Mouse (Mus musculus): ENCODE results near the gene Ank2. TPM values are rescaled to one million over a fixed set of nuclear protein-coding genes. Genes with fewer than 3 reads are reported as not detected.

The Ank2 gene
- polyA plus RNA-seq, 1 experiment from 2014 or later: 204 TPM

GRCm38 (mm10) chr3:127303041-127303440 is 196.1 kb downstream of the Ank2 start:
- Histone ChIP-seq H3K27me3 (ENCODE audit: control insufficient read depth, insufficient read depth, low read length) (no peaks in the 10 kb centered on the region), H3K9me3 (ENCODE audit: control insufficient read depth, low read length) (no peaks in the 10 kb centered on the region), H3K9ac (no peak overlapping the region), H3K4me1 (replicated peaks; ENCODE audit: control insufficient read depth, insufficient read depth, low read length) (peaks cover 17% of the 10 kb centered on the region), H3K27ac (no peak overlapping the region), H3K36me3 (replicated peaks; ENCODE audit: control insufficient read depth, insufficient read depth) (no peaks in the 10 kb centered on the region), H3K4me2 (replicated peaks) (no peak overlapping the region), H3K4me3 (replicated peaks; ENCODE audit: low read length) (no peak overlapping the region)
- DNase-seq (ENCODE audit: low spot score) (no peak), ATAC-seq (ENCODE audit: low FRiP score) (no peak)
- WGBS: 68% methylated on average over 4 of the region's 4 CpGs

- DNase-seq (ENCODE audit: low spot score): no peak
- Histone ChIP-seq H3K27me3 (ENCODE audit: control insufficient read depth, insufficient read depth, low read length) (no peaks in the 10 kb centered on the region), H3K9me3 (ENCODE audit: control insufficient read depth, low read length) (no peaks in the 10 kb centered on the region), H3K4me2 (replicated peaks) (no peak overlapping the region), H3K9ac (no peak overlapping the region), H3K27ac (no peak overlapping the region), H3K36me3 (replicated peaks; ENCODE audit: control insufficient read depth, insufficient read depth) (no peaks in the 10 kb centered on the region), H3K4me1 (replicated peaks; ENCODE audit: control insufficient read depth, insufficient read depth, low read length) (peaks cover 19% of the 10 kb centered on the region), H3K4me3 (replicated peaks; ENCODE audit: low read length) (no peak overlapping the region)
- ATAC-seq (ENCODE audit: low FRiP score): no peak
Observed at GRCm38 (mm10) chr3:127300790-127301189, 198.4 kb downstream of the Ank2 start.

GRCm38 (mm10) chr3:127295921-127296320 is 203.2 kb downstream of the Ank2 start:
- Histone ChIP-seq H3K36me3 (replicated peaks; ENCODE audit: control insufficient read depth, insufficient read depth) (no peaks in the 10 kb centered on the region), H3K27me3 (ENCODE audit: control insufficient read depth, insufficient read depth, low read length) (no peaks in the 10 kb centered on the region), H3K4me1 (replicated peaks; ENCODE audit: control insufficient read depth, insufficient read depth, low read length) (peaks cover 36% of the 10 kb centered on the region), H3K9me3 (ENCODE audit: control insufficient read depth, low read length) (no peaks in the 10 kb centered on the region), H3K4me2 (replicated peaks) (no peak overlapping the region), H3K9ac (no peak overlapping the region), H3K4me3 (replicated peaks; ENCODE audit: low read length) (no peak overlapping the region), H3K27ac (no peak overlapping the region)
- DNase-seq (ENCODE audit: low spot score) (no peak), ATAC-seq (ENCODE audit: low FRiP score) (no peak)
- 88% methylated on average over 6 of the region's 6 CpGs for WGBS

- H3K36me3 ChIP-seq (replicated peaks; ENCODE audit: control insufficient read depth, insufficient read depth): no peaks in the 10 kb centered on the region
- peaks cover 33% of the 10 kb centered on the region for H3K4me1 ChIP-seq (replicated peaks; ENCODE audit: control insufficient read depth, insufficient read depth, low read length)
- H3K27ac ChIP-seq: peak overlapping the region; percentile 70
- H3K4me3 ChIP-seq (replicated peaks; ENCODE audit: low read length): no peak overlapping the region
- no peaks in the 10 kb centered on the region for H3K9me3 ChIP-seq (ENCODE audit: control insufficient read depth, low read length)
- no peaks in the 10 kb centered on the region for H3K27me3 ChIP-seq (ENCODE audit: control insufficient read depth, insufficient read depth, low read length)
- H3K4me2 ChIP-seq (replicated peaks): peak overlapping the region; percentile 25; the same call in 1 of the 2 replicates
- WGBS: 61% methylated on average over 9 of the region's 9 CpGs
- ATAC-seq (ENCODE audit: low FRiP score): no peak
- peak overlapping the region; percentile 28 for H3K9ac ChIP-seq
- DNase-seq (ENCODE audit: low spot score): no peak
Observed at GRCm38 (mm10) chr3:127294610-127295349, 204.4 kb downstream of the Ank2 start.

- H3K27me3 ChIP-seq (ENCODE audit: control insufficient read depth, insufficient read depth, low read length): no peaks in the 10 kb centered on the region
- H3K36me3 ChIP-seq (replicated peaks; ENCODE audit: control insufficient read depth, insufficient read depth): no peaks in the 10 kb centered on the region
- peaks cover 36% of the 10 kb centered on the region for H3K4me1 ChIP-seq (replicated peaks; ENCODE audit: control insufficient read depth, insufficient read depth, low read length)
- peak overlapping the region; percentile 70 for H3K27ac ChIP-seq
- peak; percentile 72 for ATAC-seq (ENCODE audit: low FRiP score)
- peak; percentile 53 for DNase-seq (ENCODE audit: low spot score)
- no peak overlapping the region for H3K4me3 ChIP-seq (replicated peaks; ENCODE audit: low read length)
- no peaks in the 10 kb centered on the region for H3K9me3 ChIP-seq (ENCODE audit: control insufficient read depth, low read length)
- 18% methylated on average over 14 of the region's 14 CpGs for WGBS
- peak overlapping the region; percentile 28 for H3K9ac ChIP-seq
- H3K4me2 ChIP-seq (replicated peaks): peak overlapping the region; percentile 25
Observed at GRCm38 (mm10) chr3:127294079-127294478, 205.1 kb downstream of the Ank2 start.

GRCm38 (mm10) chr3:127293479-127293874 is 205.7 kb downstream of the Ank2 start:
- H3K4me1 ChIP-seq (replicated peaks; ENCODE audit: control insufficient read depth, insufficient read depth, low read length): peaks cover 40% of the 10 kb centered on the region
- H3K36me3 ChIP-seq (replicated peaks; ENCODE audit: control insufficient read depth, insufficient read depth): no peaks in the 10 kb centered on the region
- 24% methylated on average over 9 of the region's 9 CpGs for whole genome bisulfite sequencing
- DNase-seq (ENCODE audit: low spot score) (peak; percentile 70), ATAC-seq (ENCODE audit: low FRiP score) (peak; percentile 59; the same call in 1 of the 2 replicates)
- H3K4me3 ChIP-seq (replicated peaks; ENCODE audit: low read length): no peak overlapping the region
- H3K9ac ChIP-seq: no peak overlapping the region
- H3K27me3 ChIP-seq (ENCODE audit: control insufficient read depth, insufficient read depth, low read length): no peaks in the 10 kb centered on the region
- peak overlapping the region; percentile 25 for H3K4me2 ChIP-seq (replicated peaks)
- no peaks in the 10 kb centered on the region for H3K9me3 ChIP-seq (ENCODE audit: control insufficient read depth, low read length)
- peak overlapping the region; percentile 70 for H3K27ac ChIP-seq

- no peak for DNase-seq (ENCODE audit: low spot score)
- H3K4me1 ChIP-seq (replicated peaks; ENCODE audit: control insufficient read depth, insufficient read depth, low read length): peaks cover 40% of the 10 kb centered on the region
- H3K27me3 ChIP-seq (ENCODE audit: control insufficient read depth, insufficient read depth, low read length): no peaks in the 10 kb centered on the region
- 61% methylated on average over 10 of the region's 10 CpGs for WGBS
- no peaks in the 10 kb centered on the region for H3K9me3 ChIP-seq (ENCODE audit: control insufficient read depth, low read length)
- peak overlapping the region; percentile 70 for H3K27ac ChIP-seq
- 0 out of 2 replicates have a peak, but pooled peaks have one; percentile 28 for ATAC-seq (ENCODE audit: low FRiP score)
- H3K36me3 ChIP-seq (replicated peaks; ENCODE audit: control insufficient read depth, insufficient read depth): no peaks in the 10 kb centered on the region
- no peak overlapping the region for H3K9ac ChIP-seq
- no peak overlapping the region; the same call in 1 of the 2 replicates for H3K4me2 ChIP-seq (replicated peaks)
- no peak overlapping the region for H3K4me3 ChIP-seq (replicated peaks; ENCODE audit: low read length)
Observed at GRCm38 (mm10) chr3:127292864-127293478, 206.2 kb downstream of the Ank2 start.

- ATAC-seq (ENCODE audit: low FRiP score): no peak
- DNase-seq (ENCODE audit: low spot score): no peak
- no peak overlapping the region for H3K4me2 ChIP-seq (replicated peaks)
Observed at GRCm38 (mm10) chr3:127282277-127282676, 216.9 kb downstream of the Ank2 start.

GRCm38 (mm10) chr3:127281390-127281789 is 217.8 kb downstream of the Ank2 start:
- Histone ChIP-seq H3K9me3 (ENCODE audit: control insufficient read depth, low read length) (no peaks in the 10 kb centered on the region), H3K36me3 (replicated peaks; ENCODE audit: control insufficient read depth, insufficient read depth) (no peaks in the 10 kb centered on the region), H3K4me1 (replicated peaks; ENCODE audit: control insufficient read depth, insufficient read depth, low read length) (no peaks in the 10 kb centered on the region), H3K4me3 (replicated peaks; ENCODE audit: low read length) (no peak overlapping the region), H3K27ac (no peak overlapping the region), H3K27me3 (ENCODE audit: control insufficient read depth, insufficient read depth, low read length) (no peaks in the 10 kb centered on the region), H3K9ac (no peak overlapping the region), H3K4me2 (replicated peaks) (no peak overlapping the region)
- ATAC-seq (ENCODE audit: low FRiP score) (no peak), DNase-seq (ENCODE audit: low spot score) (no peak)
- 80% methylated on average over 3 of the region's 3 CpGs for WGBS

More at GRCm38 (mm10) chr3:127282277-127282676, 216.9 kb downstream of the Ank2 start:
- Histone ChIP-seq H3K9ac (no peak overlapping the region), H3K27ac (no peak overlapping the region), H3K27me3 (ENCODE audit: control insufficient read depth, insufficient read depth, low read length) (no peaks in the 10 kb centered on the region), H3K36me3 (replicated peaks; ENCODE audit: control insufficient read depth, insufficient read depth) (no peaks in the 10 kb centered on the region), H3K4me1 (replicated peaks; ENCODE audit: control insufficient read depth, insufficient read depth, low read length) (no peaks in the 10 kb centered on the region), H3K4me3 (replicated peaks; ENCODE audit: low read length) (no peak overlapping the region), H3K9me3 (ENCODE audit: control insufficient read depth, low read length) (no peaks in the 10 kb centered on the region)
- 87% methylated on average over 5 of the region's 5 CpGs for WGBS
